Mouse (Mus musculus) thymus, postnatal 36 days (tissue): ENCODE measurements at regions not wholly inside any gene's neighbourhood (a gene's known extent, or its start where the extent isn't known, plus 50 kb on each side); places are given as distances from the start of the nearest gene placed in this dataset.

Experiments
- DNase-seq, 2 experiments: peaks; one replicate each; pipeline ENCODE4 v3.0.0; 2022; ENCODE audit warnings: mixed read lengths in 2 of 2

GRCm38 (mm10) chr3:41290535-41291307 lies 207.9 kb upstream of the Pgrmc2 start:
- DNase-seq: no peak

DNA sequence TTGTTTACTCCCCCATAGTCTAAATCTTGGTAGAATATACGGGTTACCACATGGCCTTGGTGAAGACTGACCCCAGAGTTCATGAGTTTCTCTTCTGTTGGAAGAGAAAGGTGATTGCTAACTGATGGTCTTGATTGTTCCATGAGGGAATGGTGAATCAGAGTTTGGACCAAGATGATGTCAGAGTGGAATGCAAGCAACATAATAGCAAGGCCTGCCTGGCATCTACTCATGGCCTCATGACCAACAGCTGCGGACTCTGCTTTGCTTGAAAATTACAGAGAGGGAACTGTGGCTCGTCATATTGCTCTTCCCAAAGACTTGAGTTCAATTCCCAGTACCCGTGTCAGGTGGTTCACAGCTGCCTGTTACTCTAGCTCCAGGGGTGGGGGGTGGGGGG lies 205.9 kb upstream of the Pgrmc2 start:
- no peak for DNase-seq

GRCm38 (mm10) chr3:41288066-41288465 lies 205.2 kb upstream of the Pgrmc2 start:
- no peak for DNase-seq

DNA sequence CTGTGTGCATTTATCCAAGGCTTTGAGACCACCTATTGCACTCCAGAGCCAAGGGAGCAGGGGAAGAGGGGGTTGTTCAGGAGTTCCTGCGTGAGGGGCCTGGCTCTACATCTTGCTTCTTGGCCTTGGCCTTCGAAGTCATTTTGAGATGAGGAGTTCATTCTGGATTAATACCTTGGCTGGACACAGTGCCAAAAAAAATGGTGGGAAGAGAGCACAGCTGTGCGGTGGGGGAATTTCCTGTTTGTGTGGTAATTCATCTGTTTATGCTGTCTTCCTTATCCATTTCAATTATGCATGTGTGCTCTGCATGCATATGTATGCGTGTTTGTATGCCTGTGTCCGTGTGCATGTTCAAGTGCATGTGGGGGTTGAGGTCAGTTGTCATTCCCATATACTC lies 202.5 kb upstream of the Pgrmc2 start:
- DNase-seq: no peak

DNA sequence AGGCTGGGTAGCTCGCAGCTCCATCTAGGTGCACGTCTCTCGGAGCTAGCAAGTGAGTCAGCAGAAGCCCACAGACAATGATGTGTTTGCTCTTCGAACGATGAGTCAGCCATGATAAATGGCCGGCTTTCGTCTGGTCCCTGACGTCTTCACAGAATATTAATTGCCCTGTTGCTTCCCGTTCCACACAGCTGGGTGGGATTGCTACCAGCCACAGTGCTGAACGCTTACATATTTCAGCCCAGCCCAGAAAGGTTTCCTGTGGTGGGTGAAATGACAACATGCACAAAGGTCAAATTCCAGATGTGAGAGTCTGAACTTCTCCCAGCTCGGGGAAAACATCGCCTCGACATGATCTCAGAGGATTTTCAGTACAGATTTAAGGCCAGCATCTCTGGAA lies 202.1 kb upstream of the Pgrmc2 start:
- no peak for DNase-seq

- DNase-seq: no peak
Observed at GRCm38 (mm10) chr3:41282431-41283037, 199.7 kb upstream of the Pgrmc2 start.

GRCm38 (mm10) chr3:41276096-41276495 lies 193.2 kb upstream of the Pgrmc2 start:
- no peak for DNase-seq

- DNase-seq: no peak
Observed at GRCm38 (mm10) chr3:41268516-41268915, 185.7 kb upstream of the Pgrmc2 start.

DNA sequence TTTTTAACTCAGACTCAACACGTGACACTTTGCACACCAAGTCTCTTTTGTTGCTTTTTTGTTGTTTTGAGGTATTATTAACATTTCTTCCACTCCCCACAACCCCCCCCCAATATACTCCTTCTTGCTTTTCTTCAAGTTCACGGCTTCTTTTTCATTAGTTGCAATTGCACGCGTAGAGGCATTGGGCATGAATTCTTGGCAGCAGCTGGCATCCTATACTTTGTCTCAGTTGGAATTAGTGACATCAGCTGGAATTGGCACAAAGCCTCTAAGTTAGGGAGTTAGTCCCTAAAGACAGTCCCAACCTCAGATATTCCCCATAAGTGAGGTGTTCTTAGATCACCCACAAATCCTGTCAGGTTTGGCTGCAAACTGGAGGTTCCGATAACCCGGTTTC lies 183.4 kb upstream of the Pgrmc2 start:
- no peak for DNase-seq

DNA sequence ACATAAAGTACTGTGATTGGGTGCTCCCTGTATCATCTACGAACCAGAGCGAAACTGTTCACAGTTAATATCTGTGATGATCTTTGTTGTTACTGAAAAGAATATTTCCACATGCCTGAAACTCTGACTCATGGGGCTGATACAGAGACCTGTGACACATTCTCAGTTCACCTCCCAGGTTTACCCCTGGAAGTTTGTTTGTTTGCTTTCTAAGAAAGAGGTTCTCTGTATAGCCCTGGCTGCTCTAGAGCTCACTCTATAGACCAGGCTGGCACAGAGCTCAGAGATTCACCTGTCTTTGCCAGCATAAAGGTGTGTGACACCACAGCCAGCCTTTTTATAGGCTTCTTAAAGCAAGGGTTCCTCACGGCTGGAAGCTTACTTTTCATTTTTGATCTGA lies 182.6 kb upstream of the Pgrmc2 start:
- no peak for DNase-seq

GRCm38 (mm10) chr3:41258291-41258690 lies 175.4 kb upstream of the Pgrmc2 start:
- no peak for DNase-seq

DNA sequence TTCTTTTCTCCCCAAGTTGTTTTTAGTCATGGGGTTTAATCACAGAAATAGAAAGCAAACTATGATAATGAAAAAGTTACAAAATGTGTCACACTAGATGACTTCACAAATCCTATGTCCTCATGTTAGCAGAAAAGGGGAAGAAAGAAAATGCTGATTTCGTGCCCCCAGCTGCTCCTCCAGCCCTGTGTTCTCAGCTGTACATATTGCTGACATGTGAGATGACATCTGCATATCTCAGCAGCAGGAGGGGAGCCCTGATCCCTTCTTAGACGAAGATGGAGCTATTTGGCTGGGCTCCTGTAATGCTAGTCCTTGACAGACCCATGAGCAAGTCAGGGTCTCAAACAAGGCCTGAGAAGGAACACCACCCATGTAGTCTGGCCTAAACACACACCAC lies 162.1 kb upstream of the Pgrmc2 start:
- no peak for DNase-seq

- no peak for DNase-seq
Observed at GRCm38 (mm10) chr3:41241856-41242552, 159.2 kb upstream of the Pgrmc2 start.

DNA sequence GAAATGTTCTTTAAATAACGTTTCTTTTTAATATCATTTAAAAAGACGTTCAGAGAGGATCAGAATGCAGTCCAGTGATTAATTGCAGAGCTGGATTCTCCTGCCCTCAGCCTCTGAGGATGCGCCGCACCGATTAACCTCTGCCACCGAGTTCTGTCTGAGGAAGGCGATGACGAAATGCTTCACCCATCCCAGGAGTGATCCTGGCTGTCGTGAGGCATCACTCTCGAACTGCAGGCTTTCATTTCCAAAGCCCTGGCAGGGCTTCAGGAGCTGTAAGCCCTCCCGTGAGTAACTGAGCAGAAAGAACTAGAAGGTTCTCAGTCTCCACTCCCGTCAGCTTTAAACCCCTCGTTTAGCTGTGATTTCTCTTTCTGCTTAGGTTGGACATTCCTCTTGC lies 157.0 kb upstream of the Pgrmc2 start:
- DNase-seq: no peak

- no peak for DNase-seq
Observed at GRCm38 (mm10) chr3:41239246-41239645, 156.4 kb upstream of the Pgrmc2 start.

DNA sequence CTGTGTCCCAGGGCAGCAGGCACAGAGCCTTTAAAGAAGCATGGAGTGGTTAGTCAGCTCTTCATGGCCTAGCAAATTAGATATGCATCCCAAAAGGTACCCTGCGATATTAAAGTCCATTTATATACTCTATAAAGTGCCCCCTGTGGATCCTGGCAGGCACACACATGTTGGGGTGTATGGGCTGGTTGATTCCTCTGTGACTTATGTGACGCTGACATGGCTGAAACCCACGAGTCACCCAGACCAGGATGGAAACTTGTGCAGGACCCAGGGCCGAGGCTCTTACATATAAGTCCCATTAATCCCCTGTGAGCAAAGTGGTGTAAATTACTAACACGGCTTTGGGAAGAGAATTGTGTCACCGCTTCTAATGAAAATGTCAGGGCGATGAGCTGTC lies 155.2 kb upstream of the Pgrmc2 start:
- DNase-seq: no peak

- DNase-seq: no peak
Observed at GRCm38 (mm10) chr3:41235610-41236009, 152.8 kb upstream of the Pgrmc2 start.

GRCm38 (mm10) chr3:41234994-41235393 lies 152.1 kb upstream of the Pgrmc2 start:
- peak; percentile 40 to 56 for DNase-seq

DNA sequence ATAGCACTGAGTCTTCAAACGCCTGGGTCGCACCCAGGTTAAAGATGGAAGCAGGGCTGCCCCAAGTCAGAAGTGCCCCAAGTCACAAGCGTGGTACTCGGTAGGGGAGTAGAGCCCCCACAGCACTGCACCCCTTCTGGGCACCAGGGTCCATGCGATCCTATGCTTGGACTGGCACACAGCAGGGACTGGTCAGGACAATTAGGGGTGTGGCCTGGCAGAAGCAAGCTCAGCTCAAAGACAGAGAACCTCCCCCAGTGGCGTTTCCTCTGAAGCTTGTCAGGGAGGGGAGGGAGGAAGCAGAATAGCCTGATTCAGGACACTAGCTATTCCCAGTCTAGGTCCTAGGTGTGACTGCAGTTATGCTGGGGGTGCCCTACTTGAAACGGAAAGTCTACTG lies 151.3 kb upstream of the Pgrmc2 start:
- no peak for DNase-seq

- DNase-seq: no peak
Observed at GRCm38 (mm10) chr3:41233439-41233838, 150.6 kb upstream of the Pgrmc2 start.

- no peak for DNase-seq
Observed at GRCm38 (mm10) chr3:41230961-41231377, 148.1 kb upstream of the Pgrmc2 start.

- DNase-seq: no peak
Observed at GRCm38 (mm10) chr3:41229493-41229892, 146.6 kb upstream of the Pgrmc2 start.

GRCm38 (mm10) chr3:41228536-41228935 lies 145.7 kb upstream of the Pgrmc2 start:
- peak; percentile 47 to 68 for DNase-seq

DNA sequence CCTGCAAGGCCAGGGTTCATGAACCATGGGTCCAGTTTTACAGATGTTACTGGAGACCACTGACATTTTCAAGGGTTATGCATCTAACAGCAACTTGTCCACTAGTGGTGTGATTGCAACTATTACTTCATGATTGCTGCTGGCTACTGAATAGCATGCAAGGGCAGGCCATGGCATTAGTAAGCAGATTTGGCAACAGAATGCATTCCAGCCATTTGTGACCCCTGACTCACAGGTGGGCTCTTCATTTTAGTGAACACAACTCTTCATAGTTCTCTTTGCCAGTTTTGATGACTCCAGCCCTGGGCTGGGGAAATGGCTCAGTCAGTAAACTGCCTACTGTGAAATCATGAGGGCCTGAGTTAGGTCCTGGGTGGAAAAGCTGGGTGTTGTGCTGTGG lies 137.9 kb upstream of the Pgrmc2 start:
- no peak for DNase-seq
